Mouse (Mus musculus) CH12.LX (cell line): ENCODE measurements around the gene Cox4i2. TPM values are rescaled to one million over a fixed set of nuclear protein-coding genes. Genes with fewer than 3 reads are reported as not detected.

Source experiments
- DNase-seq: peaks from one replicate; pipeline ENCODE4 v3.0.0-alpha.2; 2013; ENCODE audit errors: extremely low read depth
- H3K27ac ChIP-seq: 2 replicates; pipeline ENCODE4 v1.5.1; 2012; ENCODE audit warnings: low read depth, mild to moderate bottlenecking, control low read depth, moderate library complexity; ENCODE audit not compliant: insufficient read depth
- H3K27me3 ChIP-seq: replicated peaks from 2 replicates; pipeline ENCODE3; 2012; ENCODE audit warnings: inconsistent platforms
- H3K36me3 ChIP-seq, 2 experiments: replicated peaks in 1 of 2; 2 replicates each; pipeline versions ENCODE3 to v1.6.1; 2012; ENCODE audit warnings: inconsistent platforms in 1 of 2, low read length in 1 of 2, mild to moderate bottlenecking in 1 of 2, mixed read lengths in 1 of 2, moderate library complexity in 1 of 2; ENCODE audit not compliant: control insufficient read depth in 1 of 2, insufficient read depth in 1 of 2
- H3K4me1 ChIP-seq, 2 experiments: 2 replicates each; pipeline ENCODE4 v1.6.1; 2012; ENCODE audit warnings: inconsistent platforms in 1 of 2, moderate library complexity in 1 of 2; ENCODE audit not compliant: insufficient read depth in 2 of 2, control insufficient read depth in 1 of 2
- H3K4me2 ChIP-seq: 2 replicates; pipeline ENCODE4 v1.6.1; 2012; ENCODE audit warnings: low read depth, mild to moderate bottlenecking, control low read depth; ENCODE audit not compliant: poor library complexity, insufficient read depth, severe bottlenecking
- H3K4me3 ChIP-seq, 3 experiments: fragments of 150-350 bp in 1 of 3; sonication (generic) in 1 of 3; replicated peaks in 1 of 3; 2 replicates each; pipeline versions ENCODE3 to v1.5.1; 2011 to 2012; ENCODE audit warnings: low read depth in 2 of 3, low read length in 2 of 3, mild to moderate bottlenecking in 2 of 3, moderate library complexity in 2 of 3, control low read depth in 1 of 3, improper control_type of control experiment in 1 of 3, inconsistent platforms in 1 of 3, mixed read lengths in 1 of 3; ENCODE audit not compliant: poor library complexity in 1 of 3
- H3K79me2 ChIP-seq: replicated peaks from 2 replicates; pipeline ENCODE4 v1.6.1; 2012; ENCODE audit warnings: mild to moderate bottlenecking, moderate library complexity; ENCODE audit not compliant: control insufficient read depth, poor library complexity, insufficient read depth, severe bottlenecking; ENCODE audit errors: extremely low read depth
- H3K9ac ChIP-seq: 2 replicates; pipeline ENCODE4 v1.6.1; 2012; ENCODE audit warnings: low read depth, mild to moderate bottlenecking, control low read depth, moderate library complexity; ENCODE audit not compliant: insufficient read depth
- H3K9me3 ChIP-seq: replicated peaks from 2 replicates; pipeline ENCODE3; 2012; ENCODE audit warnings: low read length, inconsistent platforms, mixed read lengths
- CHD1 ChIP-seq: IDR thresholded peaks from 2 replicates; pipeline ENCODE4 v1.6.1; 2012; ENCODE audit warnings: low read depth, low read length, improper control_type of control experiment, inconsistent platforms
- CHD2 ChIP-seq: IDR thresholded peaks from 2 replicates; pipeline ENCODE4 v1.6.1; 2011; ENCODE audit warnings: low read length, improper control_type of control experiment
- ELF1 ChIP-seq: IDR thresholded peaks from 2 replicates; pipeline ENCODE4 v1.6.1; 2014; ENCODE audit warnings: low read depth, mild to moderate bottlenecking, inconsistent platforms, low read length, improper control_type of control experiment
- EP300 ChIP-seq: IDR thresholded peaks from 2 replicates; pipeline ENCODE4 v1.6.1; 2011; ENCODE audit warnings: low read length, improper control_type of control experiment
- ETS1 ChIP-seq: conservative IDR thresholded peaks from 2 replicates; pipeline ENCODE4 v1.6.1; 2012; ENCODE audit warnings: low read depth, mild to moderate bottlenecking, inconsistent platforms, low read length, improper control_type of control experiment, moderate library complexity
- GABPA ChIP-seq: IDR thresholded peaks from 2 replicates; pipeline ENCODE4 v1.6.1; 2012; ENCODE audit warnings: low read depth, low read length, improper control_type of control experiment, inconsistent platforms; ENCODE audit not compliant: insufficient replicate concordance
- HCFC1 ChIP-seq: IDR thresholded peaks from 2 replicates; pipeline ENCODE4 v1.6.1; 2012; ENCODE audit warnings: low read depth, mild to moderate bottlenecking, inconsistent platforms, low read length, improper control_type of control experiment
- IRF4 ChIP-seq: IDR thresholded peaks from 2 replicates; pipeline ENCODE4 v1.6.1; 2014; ENCODE audit warnings: low read depth, mild to moderate bottlenecking, inconsistent platforms, low read length, improper control_type of control experiment
- JUN ChIP-seq: IDR thresholded peaks from 2 replicates; pipeline ENCODE4 v1.6.1; 2011; ENCODE audit warnings: low read depth, mild to moderate bottlenecking, low read length, improper control_type of control experiment, moderate library complexity; ENCODE audit not compliant: insufficient read depth
- JUND ChIP-seq: conservative IDR thresholded peaks from 2 replicates; pipeline ENCODE4 v1.6.1; 2011; ENCODE audit warnings: low read depth, low read length, improper control_type of control experiment
- KAT2A ChIP-seq: IDR thresholded peaks from 2 replicates; pipeline ENCODE4 v1.6.1; 2012; ENCODE audit warnings: low read length, improper control_type of control experiment, inconsistent platforms; ENCODE audit not compliant: insufficient replicate concordance
- MAFK ChIP-seq: IDR thresholded peaks from 2 replicates; pipeline ENCODE4 v1.6.1; 2011; ENCODE audit warnings: low read length, improper control_type of control experiment; ENCODE audit not compliant: insufficient replicate concordance
- MAX ChIP-seq: IDR thresholded peaks from 2 replicates; pipeline ENCODE4 v1.6.1; 2011; ENCODE audit warnings: low read length, improper control_type of control experiment
- MAZ ChIP-seq: IDR thresholded peaks from 2 replicates; pipeline ENCODE4 v1.6.1; 2012; ENCODE audit warnings: low read depth, mild to moderate bottlenecking, inconsistent platforms, low read length, improper control_type of control experiment, moderate library complexity
- MEF2A ChIP-seq: IDR thresholded peaks from 2 replicates; pipeline ENCODE4 v1.6.1; 2014; ENCODE audit warnings: low read depth, mild to moderate bottlenecking, inconsistent platforms, low read length, improper control_type of control experiment, borderline replicate concordance
- MXI1 ChIP-seq: IDR thresholded peaks from 2 replicates; pipeline ENCODE4 v1.6.1; 2011; ENCODE audit warnings: mild to moderate bottlenecking, low read depth, low read length, improper control_type of control experiment
- MYC ChIP-seq: IDR thresholded peaks from 2 replicates; pipeline ENCODE4 v1.6.1; 2011; ENCODE audit warnings: low read depth, mild to moderate bottlenecking, improper control_type of control experiment, low read length
- NELFE ChIP-seq: IDR thresholded peaks from 2 replicates; pipeline ENCODE4 v1.6.1; 2011; ENCODE audit warnings: low read depth, low read length, improper control_type of control experiment
- NRF1 ChIP-seq: IDR thresholded peaks from 2 replicates; pipeline ENCODE4 v1.6.1; 2014; ENCODE audit warnings: low read depth, mild to moderate bottlenecking, inconsistent platforms, low read length, improper control_type of control experiment, moderate library complexity
- SIN3A ChIP-seq: IDR thresholded peaks from 2 replicates; pipeline ENCODE4 v1.6.1; 2012; ENCODE audit warnings: low read length, improper control_type of control experiment, inconsistent platforms
- SMC3 ChIP-seq: IDR thresholded peaks from 2 replicates; pipeline ENCODE4 v1.6.1; 2011; ENCODE audit warnings: low read depth, low read length, improper control_type of control experiment
- TBP ChIP-seq: conservative IDR thresholded peaks from 2 replicates; pipeline ENCODE4 v1.6.1; 2011; ENCODE audit warnings: low read depth, low read length, improper control_type of control experiment
- TCF12 ChIP-seq: IDR thresholded peaks from 2 replicates; pipeline ENCODE4 v1.6.1; 2014; ENCODE audit warnings: low read depth, mild to moderate bottlenecking, inconsistent platforms, low read length, improper control_type of control experiment
- UBTF ChIP-seq: IDR thresholded peaks from 2 replicates; pipeline ENCODE4 v1.6.1; 2012; ENCODE audit warnings: low read depth, mild to moderate bottlenecking, inconsistent platforms, low read length, improper control_type of control experiment, moderate library complexity
- USF1 ChIP-seq: IDR thresholded peaks from 2 replicates; pipeline ENCODE4 v1.6.1; 2014; ENCODE audit warnings: low read depth, mild to moderate bottlenecking, inconsistent platforms, low read length, improper control_type of control experiment
- ZC3H11A ChIP-seq: IDR thresholded peaks from 2 replicates; pipeline ENCODE4 v1.6.1; 2012; ENCODE audit warnings: low read depth, mild to moderate bottlenecking, inconsistent platforms, low read length, improper control_type of control experiment
- ZKSCAN1 ChIP-seq: IDR thresholded peaks from 2 replicates; pipeline ENCODE4 v1.6.1; 2012; ENCODE audit warnings: low read depth, inconsistent platforms, low read length, improper control_type of control experiment, borderline replicate concordance
- ZMIZ1 ChIP-seq: IDR thresholded peaks from 2 replicates; pipeline ENCODE4 v1.6.1; 2012; ENCODE audit warnings: low read depth, mild to moderate bottlenecking, inconsistent platforms, low read length, improper control_type of control experiment
- ZNF384 ChIP-seq: IDR thresholded peaks from 2 replicates; pipeline ENCODE4 v1.6.1; 2012; ENCODE audit warnings: low read depth, low read length, improper control_type of control experiment, inconsistent platforms
- dilution Hi-C: fragments of 300-500 bp; cut with MboI; formaldehyde crosslinking; loops from 2 replicates; pipeline ENCODE4 v1.14.3; 2020; ENCODE audit warnings: low sequenced_read_pairs; ENCODE audit not compliant: extremely low pct_unique_long_range_greater_than_20kb, extremely low pct_ligation_motif_present
- in situ Hi-C: fragments of 300-500 bp; cut with MboI; formaldehyde crosslinking; loops from 3 replicates; pipeline ENCODE4 v1.14.3; 2019; ENCODE audit warnings: low sequenced_read_pairs, low pct_ligation_motif_present, low pct_unique_long_range_greater_than_20kb, mixed read lengths
- polyA plus RNA-seq: library from polyadenylated mRNA; unstranded; fragments of >175 nt; gene quantifications from 2 replicates; pipeline ENCODE4 v1.2.1, GENCODE M21; 2012; ENCODE audit warnings: low read depth; ENCODE audit not compliant: insufficient read length
- total RNA-seq, 2 experiments: library from RNA; depleted of rRNA; stranded (reverse); fragments of 300-350 nt in 1 of 2; fragments of >200 nt in 1 of 2; gene quantifications; 2 replicates each; pipeline ENCODE4 v1.2.3; 2012 to 2014

The Cox4i2 gene
- total and polyA plus RNA-seq, 3 experiments = not detected

- Histone ChIP-seq H3K4me1 (peaks cover 38 to 92% of the 10 kb centered on the region in 2 experiments), H3K9ac (no peak overlapping the region), H3K27me3 (no peaks in the 10 kb centered on the region), H3K79me2 (peaks cover 95% of the 10 kb centered on the region), H3K27ac (peak overlapping the region; percentile 38), H3K36me3 (peaks cover 23 to 62% of the 10 kb centered on the region in 2 experiments), H3K4me2 (no peak overlapping the region), H3K4me3 (no peak overlapping the region), H3K9me3 (no peaks in the 10 kb centered on the region)
- dilution Hi-C loops = no loop called here
- no peak for DNase-seq
- TF ChIP-seq ZKSCAN1 (no peak), SMC3 (no peak), ETS1 (no peak), MAFK (no peak), MAZ (no peak), KAT2A (no peak), ZC3H11A (no peak), ELF1 (no peak)
- TF ChIP-seq, all 38 proteins: peak for 0
- in situ Hi-C loops = no loop called here
Measured at GRCm38 (mm10) chr2:152808178-152808577, 54.2 kb downstream of the Cox4i2 start.

- DNase-seq = peak; percentile 69
- dilution Hi-C loops = no loop called here
- H3K79me2 ChIP-seq = peaks cover 96% of the 10 kb centered on the region
- peak overlapping the region; percentile 74 for H3K9ac ChIP-seq
- in situ Hi-C loops = no loop called here
- H3K9me3 ChIP-seq = no peaks in the 10 kb centered on the region
- peaks cover 24 to 63% of the 10 kb centered on the region in 2 experiments for H3K36me3 ChIP-seq
- H3K27me3 ChIP-seq = no peaks in the 10 kb centered on the region
- peak overlapping the region; percentile 68 for H3K4me2 ChIP-seq
- H3K4me1 ChIP-seq = peaks cover 40 to 91% of the 10 kb centered on the region in 2 experiments
- H3K27ac ChIP-seq = peak overlapping the region; percentile 96
- H3K4me3 ChIP-seq = no peak overlapping the region
- 0 out of 2 replicates have a peak, but pooled peaks have one; percentile 44 for TF ChIP-seq NELFE
- TF ChIP-seq UBTF = no peak
- no peak for TF ChIP-seq ZC3H11A
- no peak for TF ChIP-seq USF1
- peak; percentile 73 for TF ChIP-seq CHD2
- peak; percentile 100 for TF ChIP-seq ETS1
- TF ChIP-seq JUND = peak; percentile 97
- TF ChIP-seq MAX = peak; percentile 73
- peak; percentile 99 for TF ChIP-seq SIN3A
- peak; percentile 93 for TF ChIP-seq MAFK
- peak; percentile 96 for TF ChIP-seq EP300
- peak; percentile 90 for TF ChIP-seq MYC
- no peak for TF ChIP-seq ZKSCAN1
- peak; percentile 14 for TF ChIP-seq SMC3
- peak; percentile 99 for TF ChIP-seq JUN
- TF ChIP-seq MEF2A = peak; percentile 90
- no peak for TF ChIP-seq TBP
- peak; percentile 60 for TF ChIP-seq ZMIZ1
- TF ChIP-seq ELF1 = peak; percentile 80
- peak; percentile 35; the same call in 1 of the 2 replicates for TF ChIP-seq NRF1
- peak; percentile 77 for TF ChIP-seq MXI1
- TF ChIP-seq CHD1 = peak; percentile 94
- no peak; the same call in 1 of the 2 replicates for TF ChIP-seq ZNF384
- TF ChIP-seq HCFC1 = peak; percentile 38; the same call in 1 of the 2 replicates
- TF ChIP-seq GABPA = no peak
- TF ChIP-seq TCF12 = peak; percentile 92
- TF ChIP-seq KAT2A = 0 out of 2 replicates have a peak, but pooled peaks have one; percentile 67
- peak; percentile 95 for TF ChIP-seq IRF4
Measured at GRCm38 (mm10) chr2:152810158-152810941, 56.4 kb downstream of the Cox4i2 start.
